11 mouse cellular contexts compared by ENCODE assay signal in genomic region chr14:19970845-19971244, GRCm38 (mm10). TPM values are rescaled to one million over a fixed set of nuclear protein-coding genes. Genes with fewer than 3 reads are reported as not detected.
DNase-seq lines count a peak whose midpoint lies in the region; ATAC-seq and TF ChIP-seq lines count a peak whose summit lies in the region.
"Had no signal": no experiment of that assay in that cellular context is flagged by ENCODE, and none has a peak within 500 bp of the region (broad histone marks: within the 10 kb centered on the region; RNA-seq: fewer than 3 reads in every experiment).

No protein-coding gene starts in this region.

- TF ChIP-seq CTCF in hindbrain, postnatal 0 days (IDR thresholded peaks at IDR 0.05; ENCODE audit: low read depth) = no peak

- no peak for DNase-seq in hindbrain, embryonic 10.5 days (ENCODE audit: low spot score)
- DNase-seq in hindbrain, postnatal 0 days (ENCODE audit: low spot score) = no peak
- DNase-seq in B cell, adult 2 months = peak; percentile 62 to 65
- DNase-seq in forebrain, embryonic 14.5 days (ENCODE audit: low spot score) = no peak
- no peak for DNase-seq in layer of hippocampus, postnatal 10 days (ENCODE audit: low spot score in 2 of 2)
- no peak for DNase-seq in cerebellum, adult 9-11 months
- no peak for DNase-seq in kidney, adult 8-10 months
- DNase-seq: adrenal gland, postnatal 25 days; kidney, adult 9 months; lung, embryonic 14.5 days had no signal

- no peaks in the 10 kb centered on the region for H3K9me3 ChIP-seq in hindbrain, embryonic 10.5 days
- no peaks in the 10 kb centered on the region for H3K9me3 ChIP-seq in hindbrain, postnatal 0 days (ENCODE audit: low read length)
- H3K9me3 ChIP-seq in forebrain, embryonic 14.5 days (replicated peaks; ENCODE audit: control insufficient read depth, low read length) = no peaks in the 10 kb centered on the region
- H3K9me3 ChIP-seq in megakaryocyte, embryonic 14.5 days = no peaks in the 10 kb centered on the region

- no peak overlapping the region for H3K9ac ChIP-seq in hindbrain, postnatal 0 days (replicated peaks; ENCODE audit: low read length)
- peak overlapping the region; percentile 35; the same call in 1 of the 2 replicates for H3K9ac ChIP-seq in forebrain, embryonic 14.5 days (ENCODE audit: low read length)
- H3K9ac ChIP-seq: lung, embryonic 14.5 days had no signal

- peaks cover 58% of the 10 kb centered on the region for H3K4me1 ChIP-seq in hindbrain, embryonic 10.5 days (replicated peaks)
- H3K4me1 ChIP-seq in hindbrain, postnatal 0 days (ENCODE audit: insufficient read depth, low read length) = peaks cover 10% of the 10 kb centered on the region; the same call in 1 of the 2 replicates
- peaks cover 46% of the 10 kb centered on the region for H3K4me1 ChIP-seq in forebrain, embryonic 14.5 days (ENCODE audit: control insufficient read depth, insufficient read depth, low read length)
- H3K4me1 ChIP-seq in megakaryocyte, embryonic 14.5 days = peaks cover 50% of the 10 kb centered on the region

- no peak for ATAC-seq in hindbrain, postnatal 0 days
- no peak for ATAC-seq in forebrain, embryonic 14.5 days

- no peaks in the 10 kb centered on the region for H3K36me3 ChIP-seq in hindbrain, embryonic 10.5 days
- no peaks in the 10 kb centered on the region for H3K36me3 ChIP-seq in hindbrain, postnatal 0 days (ENCODE audit: insufficient read depth, low read length)
- H3K36me3 ChIP-seq in forebrain, embryonic 14.5 days (ENCODE audit: control insufficient read depth, insufficient read depth, low read length) = 0 out of 2 replicates have a peak, but pooled peaks cover 3% of the 10 kb centered on the region
- no peaks in the 10 kb centered on the region for H3K36me3 ChIP-seq in megakaryocyte, embryonic 14.5 days (replicated peaks; ENCODE audit: low read length)

- H3K27ac ChIP-seq in hindbrain, embryonic 10.5 days = peak overlapping the region; percentile 54
- H3K27ac ChIP-seq in hindbrain, postnatal 0 days = no peak overlapping the region; the same call in 1 of the 2 replicates
- peak overlapping the region; percentile 27; the same call in 1 of the 2 replicates for H3K27ac ChIP-seq in forebrain, embryonic 14.5 days (ENCODE audit: low read depth, low read length)

- WGBS in hindbrain, embryonic 10.5 days = 82% methylated on average over 3 of the region's 3 CpGs
- WGBS in hindbrain, postnatal 0 days = 65% methylated on average over 3 of the region's 3 CpGs
- WGBS in forebrain, embryonic 14.5 days = 26% methylated on average over 3 of the region's 3 CpGs

- no peak overlapping the region for H3K4me3 ChIP-seq in hindbrain, embryonic 10.5 days
- no peak overlapping the region for H3K4me3 ChIP-seq in hindbrain, postnatal 0 days (ENCODE audit: low read length)
- no peak overlapping the region for H3K4me3 ChIP-seq in forebrain, embryonic 14.5 days (ENCODE audit: low read depth, low read length)
- H3K4me3 ChIP-seq in megakaryocyte, embryonic 14.5 days (replicated peaks) = peak overlapping the region; percentile 76

- no peak overlapping the region for H3K4me2 ChIP-seq in hindbrain, postnatal 0 days (ENCODE audit: low read depth, low read length)
- peak overlapping the region; percentile 24; the same call in 1 of the 2 replicates for H3K4me2 ChIP-seq in forebrain, embryonic 14.5 days (ENCODE audit: low read length)
- H3K4me2 ChIP-seq: lung, embryonic 14.5 days had no signal

- no peaks in the 10 kb centered on the region for H3K27me3 ChIP-seq in hindbrain, embryonic 10.5 days (ENCODE audit: insufficient read depth, poor library complexity, severe bottlenecking)
- no peaks in the 10 kb centered on the region for H3K27me3 ChIP-seq in hindbrain, postnatal 0 days (ENCODE audit: insufficient read depth, low read length)
- H3K27me3 ChIP-seq in forebrain, embryonic 14.5 days (replicated peaks; ENCODE audit: control insufficient read depth, insufficient read depth, low read length) = no peaks in the 10 kb centered on the region
- peaks cover 25% of the 10 kb centered on the region for H3K27me3 ChIP-seq in megakaryocyte, embryonic 14.5 days (replicated peaks)

RNA-seq across cellular contexts. Expression of gene Gng2, which starts 6.6 kb away (rescaled TPM):
- 105 and 141 TPM in 2 replicates for polyA plus RNA-seq in hindbrain, embryonic 10.5 days (2016; fragmentation: Nextera tagmentation; extraction: Ambion mirVana)
- total RNA-seq in hindbrain, postnatal 0 days (2014; rRNA removed) = 208 and 218 TPM in 2 replicates
- polyA plus RNA-seq in hindbrain, postnatal 0 days (2015; fragmentation: Nextera tagmentation; extraction: Ambion mirVana) = 229 and 265 TPM in 2 replicates
- polyA plus RNA-seq in forebrain, embryonic 14.5 days (2014; fragmentation: Nextera tagmentation; extraction: Ambion mirVana) = 423 and 429 TPM in 2 replicates
- 0.50 TPM in 1 of 2 replicates, not detected in the other for polyA plus RNA-seq in megakaryocyte, embryonic 14.5 days (2012; ENCODE audit: insufficient read depth, low replicate concordance)
- 100 to 1,000 TPM; 491 to 562 TPM for total RNA-seq in layer of hippocampus, postnatal 10 days (2021)

Comparison
In these comparisons a context has a peak if more than half of its experiments do, and no peak if none do; other contexts are left out.
1. DNase-seq: peak in B cell, adult 2 months (2 of 2); none in hindbrain, embryonic 10.5 days (single experiment), hindbrain, postnatal 0 days (single experiment), forebrain, embryonic 14.5 days (single experiment), layer of hippocampus, postnatal 10 days (0 of 2), cerebellum, adult 9-11 months (single experiment) and kidney, adult 8-10 months (0 of 2).
2. RNA of gene Gng2, which starts 6.6 kb away (polyA plus RNA-seq): 423 to 429 TPM in forebrain, embryonic 14.5 days, 229 to 265 TPM in hindbrain, postnatal 0 days and 105 to 141 TPM in hindbrain, embryonic 10.5 days; 0.50 TPM in megakaryocyte, embryonic 14.5 days; every median in the first group is over 10 times any median in the second.